Mouse (Mus musculus) olfactory bulb, adult 2 months (tissue): ENCODE data around the gene Naaladl1. TPM values are rescaled to one million over a fixed set of nuclear protein-coding genes. Genes with fewer than 3 reads are reported as not detected.

ENCODE experiments used
- H3K27ac ChIP-seq: fragments of 200-500 bp; 2 replicates; pipeline ENCODE4 v1.5.1; 2012; ENCODE audit warnings: low read depth, low read length; ENCODE audit not compliant: insufficient read depth
- H3K4me1 ChIP-seq: fragments of 200-500 bp; 2 replicates; pipeline ENCODE4 v1.6.1; 2012; ENCODE audit warnings: low read length; ENCODE audit not compliant: control insufficient read depth, insufficient read depth
- H3K4me3 ChIP-seq: fragments of 200-500 bp; 2 replicates; pipeline ENCODE4 v1.5.1; 2012; ENCODE audit warnings: mild to moderate bottlenecking, low read depth, low read length, moderate library complexity; ENCODE audit not compliant: insufficient read depth
- CTCF ChIP-seq: fragments of 200-500 bp; IDR thresholded peaks from 2 replicates; pipeline ENCODE4 v1.5.1; 2012; ENCODE audit warnings: low read depth, mild to moderate bottlenecking, low read length, moderate library complexity; ENCODE audit not compliant: insufficient read depth
- POLR2A ChIP-seq: fragments of 200-500 bp; IDR thresholded peaks from 2 replicates; pipeline ENCODE4 v1.6.1; 2012; ENCODE audit warnings: mild to moderate bottlenecking, low read depth, low read length, moderate library complexity; ENCODE audit not compliant: insufficient read depth
- WGBS: fragments of 180-500 bp; shearing (Covaris S2); methylation state at CpG from one replicate; pipeline ENCODE4 v1.1.7; 2018; 5-methylcytosine and 5-hydroxymethylcytosine counted together
- polyA plus RNA-seq: library from polyadenylated mRNA; stranded (reverse); fragments of >200 nt; gene quantifications from 2 replicates; pipeline ENCODE4 v1.2.4, GENCODE M21; 2012; ENCODE audit warnings: low replicate concordance; ENCODE audit not compliant: missing spikeins, insufficient read depth, insufficient read length

Gene Naaladl1
- polyA plus RNA-seq, 1 experiment: not detected

DNA sequence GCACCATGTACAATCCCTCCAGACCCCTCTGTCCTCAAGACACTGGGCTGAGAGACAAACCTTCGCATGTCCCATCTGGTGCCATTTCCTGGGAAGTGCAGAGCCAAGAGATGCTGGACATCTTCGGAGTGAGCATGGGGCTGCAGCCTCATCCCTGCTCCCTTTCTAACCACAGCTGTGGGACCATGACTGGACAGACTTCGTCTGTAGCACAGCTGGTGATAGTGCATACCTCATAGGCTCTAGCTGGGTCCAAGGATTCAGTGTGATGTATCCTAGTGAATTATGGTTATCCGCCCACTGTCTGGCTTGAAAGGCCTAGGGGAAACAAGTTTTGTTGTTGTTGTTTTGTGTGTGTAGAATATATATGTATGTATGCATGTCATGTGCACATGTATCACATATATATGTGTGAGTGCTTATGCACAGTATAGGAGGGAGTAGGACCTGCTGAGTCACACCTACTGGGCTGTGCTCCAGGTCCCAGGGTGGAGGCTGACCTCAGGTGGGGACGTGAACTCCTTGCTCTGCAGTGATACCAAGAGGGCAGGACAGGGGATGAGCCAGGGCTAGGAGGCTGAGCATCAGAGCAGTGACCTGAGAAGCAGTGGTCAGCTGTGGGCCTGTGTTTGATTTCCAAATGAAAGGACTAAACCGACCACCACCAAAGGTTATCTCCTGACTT is 3.3 kb upstream of the Naaladl1 start:
- no peaks in the 10 kb centered on the region for H3K4me1 ChIP-seq
- H3K27ac ChIP-seq: no peak overlapping the region
- TF ChIP-seq CTCF: no peak
- no peak for TF ChIP-seq POLR2A
- WGBS: 84% methylated on average over 6 of the region's 6 CpGs
- H3K4me3 ChIP-seq: no peak overlapping the region

DNA sequence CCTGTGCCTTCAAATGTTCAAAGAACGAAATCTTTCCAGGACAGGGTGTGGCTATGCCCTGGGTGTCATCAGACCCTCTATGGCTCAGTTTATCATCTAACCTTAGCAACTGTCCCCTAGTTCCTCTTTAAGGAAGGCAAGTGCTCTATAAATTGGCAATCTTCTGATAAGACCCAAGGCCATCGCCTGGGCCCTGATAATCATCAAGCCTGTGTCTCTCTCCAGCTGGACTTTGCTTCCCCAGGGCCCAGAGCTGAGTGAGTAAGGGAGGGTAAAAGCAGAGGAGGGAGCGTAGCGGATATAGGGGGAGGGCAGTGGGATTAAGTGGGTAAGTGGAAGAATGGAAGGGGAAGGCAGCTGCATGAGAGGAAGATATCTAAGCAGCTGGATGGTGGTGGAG is 1.1 kb upstream of the Naaladl1 start:
- TF ChIP-seq CTCF (no peak), POLR2A (no peak)
- no peaks in the 10 kb centered on the region for H3K4me1 ChIP-seq
- no peak overlapping the region for H3K27ac ChIP-seq
- WGBS: 85% methylated on average over 4 of the region's 4 CpGs
- no peak overlapping the region for H3K4me3 ChIP-seq

DNA sequence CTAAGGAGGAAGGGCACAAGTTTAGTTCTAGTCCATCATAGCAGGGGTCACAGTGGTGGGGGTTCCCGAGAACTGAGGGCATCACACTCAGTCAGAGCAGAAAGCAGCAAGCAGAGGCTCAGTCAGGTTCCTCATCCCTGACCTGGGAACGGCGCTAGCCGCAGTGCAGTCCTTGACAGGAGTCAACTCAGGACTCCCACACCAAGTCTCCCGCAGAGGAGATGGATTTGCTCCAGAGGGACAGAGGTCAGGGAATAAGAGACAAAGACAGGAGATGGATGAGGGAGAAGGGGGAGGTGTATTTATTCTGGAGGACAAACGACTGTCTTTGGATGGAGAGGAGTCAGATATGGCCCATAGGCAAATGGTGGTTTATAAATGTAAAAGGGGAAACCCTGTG is 7.5 kb downstream of the Naaladl1 start:
- H3K4me3 ChIP-seq: no peak overlapping the region
- H3K4me1 ChIP-seq: peaks cover 10% of the 10 kb centered on the region
- H3K27ac ChIP-seq: no peak overlapping the region
- WGBS: 67% methylated on average over 6 of the region's 6 CpGs
- TF ChIP-seq CTCF: no peak
- no peak for TF ChIP-seq POLR2A

DNA sequence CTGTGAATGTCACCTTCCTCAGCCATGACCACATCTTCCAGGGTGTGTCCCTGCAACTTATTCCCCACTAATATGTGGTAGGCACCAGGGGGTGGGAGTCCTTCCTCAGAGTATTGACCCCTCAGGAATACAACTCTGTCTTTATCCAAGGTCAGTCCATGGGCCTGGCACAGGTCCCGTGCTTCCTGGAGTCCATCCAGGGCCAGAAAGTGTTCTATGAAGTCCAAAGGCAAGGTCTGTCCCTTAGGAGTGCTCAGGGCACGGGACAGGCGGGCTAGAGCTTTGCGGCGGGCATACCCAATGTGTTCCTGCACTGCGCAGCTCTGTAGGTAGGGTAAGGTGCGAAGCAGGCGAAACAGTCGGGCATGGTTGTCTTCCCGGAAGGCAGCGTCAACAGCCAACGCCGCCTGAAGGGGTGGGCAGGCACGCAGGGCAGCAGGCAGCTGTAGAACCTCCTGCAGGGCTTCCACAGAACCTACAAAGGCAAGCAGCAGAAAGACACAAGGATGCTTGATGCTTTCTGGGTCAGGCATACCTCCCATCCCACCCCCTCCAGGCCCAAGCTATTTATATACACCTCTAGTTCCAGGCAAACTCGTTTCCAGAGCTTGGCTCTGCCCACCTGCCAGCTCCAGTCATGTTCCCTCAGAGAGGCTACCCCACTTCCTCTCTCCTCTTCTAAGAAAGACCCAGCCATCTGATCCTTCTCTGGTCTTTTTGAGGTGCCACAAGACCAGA is 10.7 kb downstream of the Naaladl1 start:
- no peak for TF ChIP-seq POLR2A
- no peak for TF ChIP-seq CTCF
- WGBS: 71% methylated on average over 15 of the region's 15 CpGs
- Histone ChIP-seq H3K27ac (no peak overlapping the region), H3K4me1 (peaks cover 11% of the 10 kb centered on the region), H3K4me3 (no peak overlapping the region)

DNA sequence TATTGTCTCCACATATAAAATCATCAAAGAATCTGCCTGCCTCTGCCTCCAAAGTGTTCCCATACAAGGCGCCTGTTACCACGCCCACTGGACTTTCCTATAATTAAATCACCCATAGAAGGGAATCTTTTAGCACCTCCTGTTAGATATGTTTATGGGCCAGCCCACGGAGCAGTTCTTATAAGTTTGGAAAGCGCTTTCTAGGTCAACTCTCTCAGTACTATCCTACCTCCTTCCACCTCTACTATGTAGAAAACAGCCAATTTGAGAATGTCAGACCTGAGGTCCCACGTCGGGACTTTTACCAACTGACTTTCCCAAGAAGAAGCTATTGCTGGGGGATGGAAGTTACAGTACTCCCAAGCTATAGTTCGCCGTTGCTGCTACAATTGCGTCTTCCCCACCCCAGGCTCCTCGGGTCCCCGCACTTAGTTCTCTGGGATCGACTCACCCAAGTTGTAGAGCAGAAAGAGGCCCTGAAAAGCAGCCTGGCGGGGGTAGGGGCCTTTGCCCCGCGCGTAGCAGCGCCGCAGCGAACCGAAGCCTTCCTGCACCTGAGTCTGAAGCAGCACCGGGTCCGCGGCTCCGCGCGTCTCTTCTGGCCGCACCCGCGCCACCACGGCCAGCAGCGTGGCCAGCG is 11.9 kb downstream of the Naaladl1 start:
- Histone ChIP-seq H3K27ac (peak overlapping the region; percentile 68), H3K4me1 (peaks cover 11% of the 10 kb centered on the region), H3K4me3 (peak overlapping the region; percentile 89)
- TF ChIP-seq POLR2A (no peak), CTCF (no peak)
- WGBS: 4% methylated on average over 32 of the region's 32 CpGs

DNA sequence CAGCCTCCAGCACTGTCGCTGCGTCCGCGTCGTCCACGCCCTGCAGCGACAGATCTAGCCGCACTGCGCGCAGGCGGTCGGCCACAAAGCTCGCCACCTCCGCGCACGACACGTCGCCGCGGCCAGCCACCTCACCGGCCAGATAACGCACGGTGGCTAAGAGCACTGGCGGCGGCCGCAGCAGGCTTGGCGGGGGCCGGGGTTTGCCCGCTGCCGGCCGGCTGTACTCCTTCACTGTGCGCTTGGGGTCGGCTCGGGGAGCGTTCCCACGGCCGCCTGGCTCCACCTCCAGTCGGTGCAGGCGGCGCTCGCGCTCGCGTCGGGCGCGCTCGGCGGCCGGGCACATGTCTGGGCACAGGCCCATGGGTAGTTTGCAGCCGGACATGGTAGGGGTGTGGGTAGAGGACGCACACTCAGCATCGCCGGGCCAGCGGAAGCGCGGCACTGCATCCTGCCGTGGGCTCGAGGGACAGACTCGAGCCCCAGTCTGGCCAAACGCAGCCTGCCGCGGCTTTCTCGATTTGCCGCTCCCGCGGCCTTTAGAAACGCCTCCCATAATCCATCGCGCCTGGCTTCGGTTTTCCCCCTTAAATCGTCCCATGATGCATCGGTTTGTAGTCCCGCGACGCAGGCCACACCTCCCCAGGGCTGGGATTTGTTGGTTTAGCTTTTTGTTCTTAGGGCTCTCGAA is 12.5 kb downstream of the Naaladl1 start, which contains the start of gene Sac3d1:
TSS of gene Sac3d1 (minus strand) at position 665 of the 691 bp plus-strand sequence.
- peak within 1 kb of the TSS; percentile 89 for H3K4me3 ChIP-seq
- peak within 1 kb of the TSS; percentile 68 for H3K27ac ChIP-seq
- TF ChIP-seq CTCF (no peak), POLR2A (peak; percentile 38; the same call in 1 of the 2 replicates)
- H3K4me1 ChIP-seq: peaks cover 11% of the 10 kb centered on the region
- under 1% methylated on average over 77 of the region's 77 CpGs for WGBS

DNA sequence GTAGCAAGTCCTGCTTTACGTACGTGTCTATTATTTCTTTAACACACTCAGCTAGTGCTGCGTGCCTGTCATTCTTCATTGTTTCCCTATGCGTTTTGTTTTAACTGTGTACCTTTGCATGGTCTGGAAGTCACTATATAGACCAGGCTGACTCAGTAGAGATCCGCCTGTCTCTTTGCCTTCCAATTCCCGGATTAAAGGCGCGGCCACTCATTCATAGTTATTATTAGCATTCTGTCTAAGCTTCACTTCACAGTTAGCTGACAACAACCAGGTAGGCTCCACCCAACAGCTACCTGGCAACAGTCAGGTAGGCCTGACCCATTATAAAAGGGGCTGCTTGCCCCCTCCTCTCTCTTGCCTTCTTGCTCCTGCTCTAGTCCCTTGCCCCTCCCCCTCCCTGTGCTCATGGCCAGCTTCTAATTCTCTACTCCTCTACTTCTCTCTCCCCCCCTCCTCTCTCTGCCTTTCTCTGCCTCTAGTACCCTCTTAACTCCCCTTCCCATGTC is 13.1 kb downstream of the Naaladl1 start:
- Histone ChIP-seq H3K4me1 (peaks cover 11% of the 10 kb centered on the region), H3K4me3 (peak overlapping the region; percentile 89), H3K27ac (peak overlapping the region; percentile 62)
- TF ChIP-seq CTCF (no peak), POLR2A (no peak)
- WGBS: 1% methylated on average over 8 of the region's 8 CpGs

DNA sequence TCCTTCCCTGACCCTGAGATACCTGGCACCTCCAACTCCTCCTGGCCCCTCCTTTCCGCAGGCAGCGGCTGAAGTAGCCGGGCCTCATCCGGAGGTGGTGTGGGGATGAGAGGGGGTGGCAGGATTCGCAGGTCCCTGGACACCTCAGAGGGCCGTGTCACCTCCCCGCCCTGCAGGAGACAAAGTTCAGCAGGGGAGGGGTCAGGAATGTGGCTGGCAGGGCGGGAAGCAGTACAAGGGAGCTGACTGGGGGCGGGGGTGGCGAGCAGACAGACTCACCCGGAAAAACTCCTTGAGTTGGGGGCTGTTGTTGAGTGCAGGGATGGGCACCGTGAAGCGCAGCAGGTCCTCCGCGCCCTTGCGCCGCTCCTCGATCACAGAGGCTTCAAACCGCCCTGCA is 16.2 kb downstream of the Naaladl1 start:
- 0 out of 2 replicates have a peak, but pooled peaks cover 5% of the 10 kb centered on the region for H3K4me1 ChIP-seq
- no peak overlapping the region for H3K27ac ChIP-seq
- TF ChIP-seq POLR2A (no peak), CTCF (no peak)
- 57% methylated on average over 19 of the region's 19 CpGs for WGBS
- no peak overlapping the region for H3K4me3 ChIP-seq
